Mouse (Mus musculus) midbrain, embryonic 15.5 days (tissue): ENCODE measurements around the gene Cacna1e. TPM values are rescaled to one million over a fixed set of nuclear protein-coding genes. Genes with fewer than 3 reads are reported as not detected.

Experiments
- ATAC-seq: fragments of 200-750 bp; cut with Nextera tagmentation; replicated peaks from 2 replicates; pipeline ENCODE4 v1.8.0; 2017; ENCODE audit warnings: moderate TSS enrichment
- H3K27ac ChIP-seq: fragments of 300-500 bp; sonication (generic); 2 replicates; pipeline ENCODE4 v1.5.1; 2015; ENCODE audit warnings: mild to moderate bottlenecking, inconsistent platforms
- H3K27me3 ChIP-seq: fragments of 300-500 bp; sonication (generic); replicated peaks from 2 replicates; pipeline ENCODE4 v1.6.1; 2015; ENCODE audit warnings: inconsistent platforms
- H3K36me3 ChIP-seq: fragments of 300-500 bp; sonication (generic); replicated peaks from 2 replicates; pipeline ENCODE4 v1.6.1; 2015; ENCODE audit warnings: inconsistent platforms
- H3K4me1 ChIP-seq: fragments of 300-500 bp; sonication (generic); 2 replicates; pipeline ENCODE4 v1.6.1; 2015; ENCODE audit warnings: inconsistent platforms
- H3K4me2 ChIP-seq: fragments of 300-500 bp; sonication (generic); 2 replicates; pipeline ENCODE4 v1.6.1; 2015; ENCODE audit warnings: inconsistent platforms, mild to moderate bottlenecking, moderate library complexity
- H3K4me3 ChIP-seq: fragments of 300-500 bp; sonication (generic); 2 replicates; pipeline ENCODE4 v1.5.1; 2015; ENCODE audit warnings: mild to moderate bottlenecking, inconsistent platforms
- H3K9ac ChIP-seq: fragments of 300-500 bp; sonication (generic); 2 replicates; pipeline ENCODE4 v1.6.1; 2015; ENCODE audit warnings: mild to moderate bottlenecking, inconsistent platforms
- H3K9me3 ChIP-seq: fragments of 300-500 bp; sonication (generic); 2 replicates; pipeline ENCODE4 v1.6.1; 2016; ENCODE audit warnings: inconsistent platforms
- WGBS: fragments of 180-500 bp; shearing (Covaris S2); methylation state at CpG from one replicate; pipeline ENCODE4 v1.1.7; 2015; ENCODE audit warnings: mixed read lengths; 5-methylcytosine and 5-hydroxymethylcytosine counted together
- polyA plus RNA-seq: library from polyadenylated mRNA; unstranded; fragments of >200 nt; fragmentation: Nextera tagmentation; extraction: Ambion mirVana; gene quantifications from 2 replicates; pipeline ENCODE4 v1.2.1, GENCODE M21; 2015

Gene Cacna1e
- polyA plus RNA-seq, 1 experiment from 2014 or later: 19.3 TPM

- Histone ChIP-seq H3K9me3 (no peaks in the 10 kb centered on the region), H3K4me3 (no peak overlapping the region), H3K9ac (no peak overlapping the region), H3K4me1 (no peaks in the 10 kb centered on the region), H3K27ac (no peak overlapping the region), H3K36me3 (no peaks in the 10 kb centered on the region), H3K27me3 (no peaks in the 10 kb centered on the region), H3K4me2 (no peak overlapping the region)
- WGBS: 79% methylated on average over 2 of the region's 2 CpGs
- ATAC-seq: no peak
These were observed 85.5 kb downstream of the Cacna1e start for GRCm38 (mm10) chr1:154798771-154799170.

GRCm38 (mm10) chr1:154796685-154797084 is 87.6 kb downstream of the Cacna1e start:
- Histone ChIP-seq H3K4me1 (no peaks in the 10 kb centered on the region), H3K9me3 (no peaks in the 10 kb centered on the region), H3K9ac (no peak overlapping the region), H3K4me3 (no peak overlapping the region), H3K36me3 (no peaks in the 10 kb centered on the region), H3K27ac (no peak overlapping the region), H3K4me2 (no peak overlapping the region), H3K27me3 (no peaks in the 10 kb centered on the region)
- 59% methylated on average over 2 of the region's 2 CpGs for WGBS
- ATAC-seq: no peak

GRCm38 (mm10) chr1:154794518-154794951 is 89.8 kb downstream of the Cacna1e start:
- no peak overlapping the region for H3K27ac ChIP-seq
- H3K36me3 ChIP-seq: no peaks in the 10 kb centered on the region
- ATAC-seq: no peak
- H3K27me3 ChIP-seq: no peaks in the 10 kb centered on the region
- no peak overlapping the region for H3K4me3 ChIP-seq
- 87% methylated on average over 8 of the region's 8 CpGs for WGBS
- H3K9me3 ChIP-seq: no peaks in the 10 kb centered on the region
- no peak overlapping the region for H3K9ac ChIP-seq
- H3K4me2 ChIP-seq: no peak overlapping the region
- H3K4me1 ChIP-seq: no peaks in the 10 kb centered on the region

GRCm38 (mm10) chr1:154791544-154792174 is 92.6 kb downstream of the Cacna1e start:
- Histone ChIP-seq H3K4me1 (no peaks in the 10 kb centered on the region; the same call in 1 of the 2 replicates), H3K9ac (no peak overlapping the region), H3K9me3 (no peaks in the 10 kb centered on the region), H3K27me3 (no peaks in the 10 kb centered on the region), H3K27ac (0 out of 2 replicates have a peak overlapping the region, but pooled peaks have one; percentile 27), H3K4me2 (no peak overlapping the region), H3K36me3 (no peaks in the 10 kb centered on the region), H3K4me3 (no peak overlapping the region)
- whole genome bisulfite sequencing: 59% methylated on average over 13 of the region's 13 CpGs
- no peak for ATAC-seq

GRCm38 (mm10) chr1:154788491-154788890 is 95.8 kb downstream of the Cacna1e start:
- WGBS: 76% methylated on average over 4 of the region's 4 CpGs
- ATAC-seq: 0 out of 2 replicates have a peak, but pooled peaks have one; percentile 26
- Histone ChIP-seq H3K4me3 (no peak overlapping the region), H3K9ac (no peak overlapping the region), H3K4me2 (no peak overlapping the region), H3K4me1 (peaks cover 14% of the 10 kb centered on the region), H3K9me3 (no peaks in the 10 kb centered on the region), H3K27ac (no peak overlapping the region), H3K36me3 (no peaks in the 10 kb centered on the region), H3K27me3 (no peaks in the 10 kb centered on the region)

- 9% methylated on average over 5 of the region's 5 CpGs for WGBS
- no peaks in the 10 kb centered on the region for H3K36me3 ChIP-seq
- H3K4me2 ChIP-seq: no peak overlapping the region
- ATAC-seq: peak; percentile 55; the same call in 1 of the 2 replicates
- H3K4me3 ChIP-seq: no peak overlapping the region
- H3K9ac ChIP-seq: no peak overlapping the region
- H3K27ac ChIP-seq: no peak overlapping the region
- no peaks in the 10 kb centered on the region for H3K9me3 ChIP-seq
- peaks cover 14% of the 10 kb centered on the region for H3K4me1 ChIP-seq
- no peaks in the 10 kb centered on the region for H3K27me3 ChIP-seq
These were observed 96.2 kb downstream of the Cacna1e start for GRCm38 (mm10) chr1:154788069-154788468.

- Histone ChIP-seq H3K9ac (no peak overlapping the region), H3K36me3 (no peaks in the 10 kb centered on the region), H3K4me1 (peaks cover 14% of the 10 kb centered on the region), H3K4me2 (no peak overlapping the region), H3K27ac (no peak overlapping the region), H3K9me3 (no peaks in the 10 kb centered on the region), H3K27me3 (no peaks in the 10 kb centered on the region), H3K4me3 (no peak overlapping the region)
- no peak for ATAC-seq
- 65% methylated on average over 5 of the region's 5 CpGs for WGBS
These were observed 96.9 kb downstream of the Cacna1e start for GRCm38 (mm10) chr1:154787418-154787817.

GRCm38 (mm10) chr1:154786243-154786669 is 98.0 kb downstream of the Cacna1e start:
- peaks cover 14% of the 10 kb centered on the region for H3K4me1 ChIP-seq
- no peaks in the 10 kb centered on the region for H3K36me3 ChIP-seq
- no peaks in the 10 kb centered on the region for H3K27me3 ChIP-seq
- no peak overlapping the region for H3K4me3 ChIP-seq
- 4% methylated on average over 4 of the region's 4 CpGs for WGBS
- H3K9me3 ChIP-seq: no peaks in the 10 kb centered on the region
- ATAC-seq: peak; percentile 62
- no peak overlapping the region for H3K9ac ChIP-seq
- H3K4me2 ChIP-seq: no peak overlapping the region
- no peak overlapping the region for H3K27ac ChIP-seq

- peak; percentile 24; the same call in 1 of the 2 replicates for ATAC-seq
- Histone ChIP-seq H3K9me3 (no peaks in the 10 kb centered on the region), H3K27me3 (no peaks in the 10 kb centered on the region), H3K27ac (no peak overlapping the region), H3K4me2 (peak overlapping the region; percentile 9; the same call in 1 of the 2 replicates), H3K36me3 (no peaks in the 10 kb centered on the region), H3K9ac (no peak overlapping the region), H3K4me3 (no peak overlapping the region), H3K4me1 (peaks cover 14% of the 10 kb centered on the region)
- 22% methylated on average over 12 of the region's 12 CpGs for WGBS
These were observed 99.4 kb downstream of the Cacna1e start for GRCm38 (mm10) chr1:154784862-154785261.

- H3K4me2 ChIP-seq: no peak overlapping the region
These were observed 100.8 kb downstream of the Cacna1e start for GRCm38 (mm10) chr1:154783521-154783920.

GRCm38 (mm10) chr1:154779908-154780514 is 104.3 kb downstream of the Cacna1e start:
- ATAC-seq: no peak
- Histone ChIP-seq H3K9me3 (no peaks in the 10 kb centered on the region), H3K9ac (no peak overlapping the region), H3K4me2 (no peak overlapping the region), H3K4me1 (peaks cover 6% of the 10 kb centered on the region; the same call in 1 of the 2 replicates), H3K27ac (no peak overlapping the region), H3K27me3 (no peaks in the 10 kb centered on the region), H3K4me3 (no peak overlapping the region), H3K36me3 (no peaks in the 10 kb centered on the region)
- 72% methylated on average over 11 of the region's 11 CpGs for WGBS

More at GRCm38 (mm10) chr1:154783521-154783920, 100.8 kb downstream of the Cacna1e start:
- Histone ChIP-seq H3K9ac (no peak overlapping the region), H3K9me3 (no peaks in the 10 kb centered on the region), H3K27ac (no peak overlapping the region), H3K27me3 (no peaks in the 10 kb centered on the region), H3K4me1 (peaks cover 14% of the 10 kb centered on the region), H3K36me3 (no peaks in the 10 kb centered on the region), H3K4me3 (no peak overlapping the region)
- no peak for ATAC-seq
- WGBS: 75% methylated on average over 1 of the region's 1 CpGs

GRCm38 (mm10) chr1:154776344-154776743 is 108.0 kb downstream of the Cacna1e start:
- Histone ChIP-seq H3K4me1 (no peaks in the 10 kb centered on the region), H3K9me3 (no peaks in the 10 kb centered on the region), H3K36me3 (no peaks in the 10 kb centered on the region), H3K4me3 (no peak overlapping the region), H3K27ac (no peak overlapping the region), H3K4me2 (no peak overlapping the region), H3K9ac (no peak overlapping the region), H3K27me3 (no peaks in the 10 kb centered on the region)
- WGBS: 70% methylated on average over 4 of the region's 4 CpGs
- ATAC-seq: no peak

GRCm38 (mm10) chr1:154774468-154774867 is 109.8 kb downstream of the Cacna1e start:
- Histone ChIP-seq H3K27me3 (no peaks in the 10 kb centered on the region), H3K4me2 (no peak overlapping the region)
- ATAC-seq: no peak

More at GRCm38 (mm10) chr1:154774468-154774867, 109.8 kb downstream of the Cacna1e start:
- H3K36me3 ChIP-seq: no peaks in the 10 kb centered on the region
- no peaks in the 10 kb centered on the region for H3K9me3 ChIP-seq
- H3K9ac ChIP-seq: no peak overlapping the region
- no peak overlapping the region for H3K27ac ChIP-seq
- H3K4me3 ChIP-seq: no peak overlapping the region
- H3K4me1 ChIP-seq: no peaks in the 10 kb centered on the region
- WGBS: 90% methylated on average over 3 of the region's 3 CpGs
